Mouse (Mus musculus): Measurements from ENCODE around the gene Cyp2s1. TPM values are rescaled to one million over a fixed set of nuclear protein-coding genes. Genes with fewer than 3 reads are reported as not detected.

Gene Cyp2s1
- polyA plus RNA-seq, 1 experiment: 2.8 TPM

DNA sequence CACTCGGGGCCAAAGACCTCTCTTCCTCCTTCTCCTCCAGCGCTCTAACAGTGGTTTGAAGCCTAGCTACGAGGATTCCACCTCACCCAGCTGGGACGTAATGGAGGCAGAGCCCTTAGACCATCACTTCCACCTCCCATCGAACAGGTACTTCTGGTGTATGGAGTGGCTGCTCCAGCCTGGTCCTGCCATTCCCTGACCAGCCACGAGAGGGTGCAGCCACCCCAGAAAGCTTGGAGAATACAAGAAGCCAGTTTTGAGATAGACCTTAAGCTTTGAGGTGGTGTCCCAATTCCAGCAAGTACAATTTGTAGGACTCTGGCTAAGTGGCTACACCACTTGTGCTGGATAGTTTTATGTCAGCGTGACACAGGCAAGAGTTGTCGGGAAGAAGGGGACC is 38.4 kb upstream of the Cyp2s1 start:
- H3K4me1 ChIP-seq (ENCODE audit: control insufficient read depth, insufficient read depth, low read length): no peaks in the 10 kb centered on the region
- TF ChIP-seq EP300 (IDR thresholded peaks at IDR 0.05; ENCODE audit: insufficient read depth, low read depth, low read length) (no peak), CTCF (IDR thresholded peaks at IDR 0.05; ENCODE audit: low read depth, low read length) (peak; percentile 89), POLR2A (IDR thresholded peaks at IDR 0.05; ENCODE audit: insufficient read depth, low read length) (no peak)

DNA sequence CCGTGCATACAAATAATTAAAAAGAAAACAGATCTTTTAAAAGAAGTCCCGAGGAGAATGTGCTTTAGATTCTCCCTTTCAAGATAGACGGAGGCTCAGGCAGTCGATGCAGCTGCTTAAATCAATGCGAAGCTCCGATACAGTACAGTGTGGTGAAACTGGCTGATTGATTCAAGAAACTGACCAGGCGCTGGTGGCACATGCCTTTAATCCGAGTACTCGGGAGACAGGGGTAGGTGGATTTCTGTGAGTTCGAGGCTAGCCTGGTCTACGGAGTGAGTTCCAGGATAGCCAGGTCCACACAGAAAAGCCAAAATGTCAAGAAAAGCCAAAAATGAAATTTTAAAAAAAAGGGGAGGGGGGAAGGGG is 31.7 kb upstream of the Cyp2s1 start:
- Histone ChIP-seq H3K27ac (ENCODE audit: insufficient read depth, low read length) (no peak overlapping the region), H3K4me1 (ENCODE audit: control insufficient read depth, insufficient read depth, low read length) (no peaks in the 10 kb centered on the region), H3K27me3 (ENCODE audit: control insufficient read depth, insufficient read depth, low read length, poor library complexity, severe bottlenecking) (no peaks in the 10 kb centered on the region), H3K36me3 (ENCODE audit: control insufficient read depth, insufficient read depth, low read length, poor library complexity, severe bottlenecking) (no peaks in the 10 kb centered on the region), H3K9ac (ENCODE audit: low read depth, poor library complexity, severe bottlenecking) (peak overlapping the region; percentile 82), H3K4me3 (ENCODE audit: low read depth, low read length) (peak overlapping the region; percentile 74), H3K9me3 (replicated peaks; ENCODE audit: control insufficient read depth, insufficient read depth, low read length, poor library complexity, severe bottlenecking) (no peaks in the 10 kb centered on the region)
- TF ChIP-seq CTCF (IDR thresholded peaks at IDR 0.05; ENCODE audit: low read depth, low read length): no peak
- TF ChIP-seq EP300 (IDR thresholded peaks at IDR 0.05; ENCODE audit: insufficient read depth, low read depth, low read length): no peak
- TF ChIP-seq POLR2A (IDR thresholded peaks at IDR 0.05; ENCODE audit: insufficient read depth, low read length): no peak

More for the DNA sequence above, 38.4 kb upstream of the Cyp2s1 start:
- Histone ChIP-seq H3K9me3 (replicated peaks; ENCODE audit: control insufficient read depth, insufficient read depth, low read length, poor library complexity, severe bottlenecking) (no peaks in the 10 kb centered on the region), H3K27me3 (ENCODE audit: control insufficient read depth, insufficient read depth, low read length, poor library complexity, severe bottlenecking) (no peaks in the 10 kb centered on the region), H3K4me3 (ENCODE audit: low read depth, low read length) (peak overlapping the region; percentile 31), H3K27ac (ENCODE audit: insufficient read depth, low read length) (no peak overlapping the region), H3K9ac (ENCODE audit: low read depth, poor library complexity, severe bottlenecking) (no peak overlapping the region), H3K36me3 (ENCODE audit: control insufficient read depth, insufficient read depth, low read length, poor library complexity, severe bottlenecking) (no peaks in the 10 kb centered on the region)

DNA sequence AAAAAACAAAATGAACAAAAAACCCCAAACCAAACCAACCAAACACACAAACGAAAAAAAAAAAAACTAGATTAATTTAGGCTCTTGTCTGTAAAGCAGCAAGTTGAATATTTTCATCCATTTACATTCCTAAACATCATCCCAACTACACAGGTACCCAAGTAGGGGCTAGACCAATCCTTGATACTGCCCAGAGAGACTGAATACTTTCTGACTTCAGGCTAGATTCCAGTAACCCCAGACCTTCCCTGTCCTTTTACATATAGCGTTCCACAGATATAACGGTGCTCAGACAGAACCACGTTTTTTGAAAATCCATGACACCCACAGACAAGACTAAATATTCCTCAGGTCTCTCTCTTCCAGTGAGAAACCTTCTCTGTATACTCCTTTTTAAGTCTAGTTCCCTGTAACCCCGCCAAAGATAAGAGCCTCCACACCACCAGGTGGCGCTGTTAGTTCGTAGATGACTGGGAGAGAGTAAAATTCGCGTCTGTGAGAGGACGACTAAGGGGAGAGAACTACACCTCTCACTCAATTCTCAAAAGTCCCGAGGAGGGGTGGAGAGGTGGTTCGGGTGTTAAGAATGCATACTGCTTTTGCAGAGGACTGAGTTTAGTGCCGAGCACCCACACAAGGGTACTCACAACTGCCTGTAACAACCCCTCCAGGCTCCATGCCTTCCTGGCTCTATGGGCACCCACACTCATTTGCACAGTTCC is 31.2 kb upstream of the Cyp2s1 start:
- H3K36me3 ChIP-seq (ENCODE audit: control insufficient read depth, insufficient read depth, low read length, poor library complexity, severe bottlenecking): no peaks in the 10 kb centered on the region
- H3K9ac ChIP-seq (ENCODE audit: low read depth, poor library complexity, severe bottlenecking): peak overlapping the region; percentile 82
- no peaks in the 10 kb centered on the region for H3K9me3 ChIP-seq (replicated peaks; ENCODE audit: control insufficient read depth, insufficient read depth, low read length, poor library complexity, severe bottlenecking)
- peak overlapping the region; percentile 74 for H3K4me3 ChIP-seq (ENCODE audit: low read depth, low read length)
- no peaks in the 10 kb centered on the region for H3K4me1 ChIP-seq (ENCODE audit: control insufficient read depth, insufficient read depth, low read length)
- no peak overlapping the region for H3K27ac ChIP-seq (ENCODE audit: insufficient read depth, low read length)
- H3K27me3 ChIP-seq (ENCODE audit: control insufficient read depth, insufficient read depth, low read length, poor library complexity, severe bottlenecking): no peaks in the 10 kb centered on the region
- TF ChIP-seq EP300 (IDR thresholded peaks at IDR 0.05; ENCODE audit: insufficient read depth, low read depth, low read length) (no peak), POLR2A (IDR thresholded peaks at IDR 0.05; ENCODE audit: insufficient read depth, low read length) (no peak), CTCF (IDR thresholded peaks at IDR 0.05; ENCODE audit: low read depth, low read length) (peak; percentile 53)

GRCm38 (mm10) chr7:25844885-25845284 is 28.2 kb upstream of the Cyp2s1 start:
- Histone ChIP-seq H3K4me1 (ENCODE audit: control insufficient read depth, insufficient read depth, low read length) (peaks cover 3% of the 10 kb centered on the region), H3K9ac (ENCODE audit: low read depth, poor library complexity, severe bottlenecking) (no peak overlapping the region), H3K36me3 (ENCODE audit: control insufficient read depth, insufficient read depth, low read length, poor library complexity, severe bottlenecking) (no peaks in the 10 kb centered on the region), H3K27ac (ENCODE audit: insufficient read depth, low read length) (no peak overlapping the region), H3K9me3 (replicated peaks; ENCODE audit: control insufficient read depth, insufficient read depth, low read length, poor library complexity, severe bottlenecking) (no peaks in the 10 kb centered on the region), H3K4me3 (ENCODE audit: low read depth, low read length) (no peak overlapping the region), H3K27me3 (ENCODE audit: control insufficient read depth, insufficient read depth, low read length, poor library complexity, severe bottlenecking) (no peaks in the 10 kb centered on the region)
- TF ChIP-seq CTCF (IDR thresholded peaks at IDR 0.05; ENCODE audit: low read depth, low read length): no peak
- TF ChIP-seq POLR2A (IDR thresholded peaks at IDR 0.05; ENCODE audit: insufficient read depth, low read length): no peak
- TF ChIP-seq EP300 (IDR thresholded peaks at IDR 0.05; ENCODE audit: insufficient read depth, low read depth, low read length): no peak

DNA sequence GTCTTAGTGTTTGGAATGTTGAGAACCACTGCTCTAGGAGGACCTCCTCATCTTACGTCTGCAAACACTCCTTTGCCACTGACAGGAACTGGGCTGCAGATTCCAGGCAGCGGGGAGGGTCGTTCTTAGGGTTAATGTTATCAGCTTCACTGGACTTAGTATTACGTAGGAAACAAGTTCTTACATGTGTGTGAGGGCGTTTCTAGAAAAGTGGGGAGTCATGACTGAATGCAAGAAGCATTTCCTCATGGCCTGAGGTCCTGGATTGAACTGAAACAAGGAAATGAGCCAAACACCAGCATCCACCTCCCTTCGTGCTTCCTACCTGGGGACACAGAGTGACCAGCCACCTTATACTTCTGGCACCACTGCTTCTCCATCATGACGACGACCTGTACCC is 27.7 kb upstream of the Cyp2s1 start:
- no peak overlapping the region for H3K4me3 ChIP-seq (ENCODE audit: low read depth, low read length)
- H3K27ac ChIP-seq (ENCODE audit: insufficient read depth, low read length): no peak overlapping the region
- TF ChIP-seq POLR2A (IDR thresholded peaks at IDR 0.05; ENCODE audit: insufficient read depth, low read length): no peak
- no peak for TF ChIP-seq EP300 (IDR thresholded peaks at IDR 0.05; ENCODE audit: insufficient read depth, low read depth, low read length)
- no peak for TF ChIP-seq CTCF (IDR thresholded peaks at IDR 0.05; ENCODE audit: low read depth, low read length)
- no peak overlapping the region for H3K9ac ChIP-seq (ENCODE audit: low read depth, poor library complexity, severe bottlenecking)
- H3K9me3 ChIP-seq (replicated peaks; ENCODE audit: control insufficient read depth, insufficient read depth, low read length, poor library complexity, severe bottlenecking): no peaks in the 10 kb centered on the region
- H3K27me3 ChIP-seq (ENCODE audit: control insufficient read depth, insufficient read depth, low read length, poor library complexity, severe bottlenecking): no peaks in the 10 kb centered on the region
- H3K4me1 ChIP-seq (ENCODE audit: control insufficient read depth, insufficient read depth, low read length): peaks cover 3% of the 10 kb centered on the region
- H3K36me3 ChIP-seq (ENCODE audit: control insufficient read depth, insufficient read depth, low read length, poor library complexity, severe bottlenecking): no peaks in the 10 kb centered on the region

DNA sequence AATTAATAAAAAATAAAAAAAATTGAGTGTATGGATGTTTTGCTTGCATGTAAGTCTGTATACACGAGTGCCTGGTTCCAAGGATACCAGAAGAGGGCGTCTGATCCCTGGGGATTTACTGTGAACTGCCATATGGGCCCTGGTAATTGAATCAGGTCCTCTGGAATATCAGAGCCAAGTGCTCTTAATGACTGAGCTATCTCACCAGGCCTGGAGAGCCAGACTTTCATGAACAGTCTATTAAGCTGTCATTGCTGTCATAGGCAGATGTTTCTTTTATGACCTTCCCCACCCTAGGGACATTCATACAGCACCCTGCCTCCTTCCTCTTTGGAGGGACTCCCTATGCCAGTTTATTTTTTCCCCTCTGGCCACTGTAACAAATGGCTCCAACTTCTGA is 26.8 kb upstream of the Cyp2s1 start:
- TF ChIP-seq POLR2A (IDR thresholded peaks at IDR 0.05; ENCODE audit: insufficient read depth, low read length) (no peak), CTCF (IDR thresholded peaks at IDR 0.05; ENCODE audit: low read depth, low read length) (no peak), EP300 (IDR thresholded peaks at IDR 0.05; ENCODE audit: insufficient read depth, low read depth, low read length) (no peak)
- no peak overlapping the region for H3K4me3 ChIP-seq (ENCODE audit: low read depth, low read length)
- H3K4me1 ChIP-seq (ENCODE audit: control insufficient read depth, insufficient read depth, low read length): peaks cover 3% of the 10 kb centered on the region
- no peaks in the 10 kb centered on the region for H3K27me3 ChIP-seq (ENCODE audit: control insufficient read depth, insufficient read depth, low read length, poor library complexity, severe bottlenecking)
- H3K27ac ChIP-seq (ENCODE audit: insufficient read depth, low read length): no peak overlapping the region
- no peaks in the 10 kb centered on the region for H3K9me3 ChIP-seq (replicated peaks; ENCODE audit: control insufficient read depth, insufficient read depth, low read length, poor library complexity, severe bottlenecking)
- H3K9ac ChIP-seq (ENCODE audit: low read depth, poor library complexity, severe bottlenecking): no peak overlapping the region
- no peaks in the 10 kb centered on the region for H3K36me3 ChIP-seq (ENCODE audit: control insufficient read depth, insufficient read depth, low read length, poor library complexity, severe bottlenecking)
